Mouse (Mus musculus) stomach, postnatal 0 days (tissue): ENCODE data around the gene Dnmt3a.

ENCODE experiments used
- CTCF ChIP-seq: IDR thresholded peaks from 2 replicates; pipeline ENCODE4 v1.5.1; 2016; ENCODE audit warnings: antibody characterized with exemption, low read depth, mild to moderate bottlenecking, moderate library complexity
- EP300 ChIP-seq: optimal IDR thresholded peaks from 2 replicates; pipeline ENCODE3; 2016; ENCODE audit warnings: antibody characterized with exemption

GRCm38 (mm10) chr12:3891779-3892239 is 86.0 kb downstream of the Dnmt3a start:
- TF ChIP-seq CTCF, result no peak
- TF ChIP-seq EP300, result no peak
